Comparison of ENCODE assay signal across 8 mouse cellular contexts in the genomic region with DNA sequence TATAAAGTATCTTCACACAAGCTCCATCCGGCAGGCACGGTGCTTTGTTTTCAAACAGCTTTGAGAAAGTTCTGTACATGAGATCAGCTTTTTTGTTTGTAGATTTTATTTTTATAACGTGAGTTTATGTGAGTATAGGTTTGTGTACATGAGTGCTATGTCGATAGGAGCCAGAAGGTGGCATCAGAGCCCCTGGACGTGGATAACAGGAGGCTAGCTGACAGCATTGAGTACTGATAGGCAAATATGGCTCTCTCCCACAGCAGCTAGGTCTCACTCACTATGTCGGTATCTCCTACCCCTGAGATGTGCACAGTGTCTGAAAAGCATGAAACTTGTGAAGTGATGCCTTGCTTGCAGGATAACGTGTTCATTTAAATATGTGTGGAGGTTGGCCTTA. TPM values are rescaled to one million over a fixed set of nuclear protein-coding genes. Genes with fewer than 3 reads are reported as not detected.
DNase-seq lines count a peak whose midpoint lies in the region; ATAC-seq lines count a peak whose summit lies in the region.

No protein-coding gene starts in this region.

- whole genome bisulfite sequencing in forebrain, embryonic 10.5 days = 40% methylated on average over 7 of the region's 7 CpGs
- WGBS in forebrain, embryonic 12.5 days = 35% methylated on average over 7 of the region's 7 CpGs

- ATAC-seq in forebrain, embryonic 12.5 days (ENCODE audit: low FRiP score) = no peak

- no peak overlapping the region for H3K4me2 ChIP-seq in forebrain, embryonic 12.5 days

- no peak overlapping the region for H3K27ac ChIP-seq in forebrain, embryonic 10.5 days
- no peak overlapping the region for H3K27ac ChIP-seq in forebrain, embryonic 12.5 days

- H3K9ac ChIP-seq in forebrain, embryonic 12.5 days = no peak overlapping the region

- DNase-seq in forebrain, embryonic 10.5 days (ENCODE audit: extremely low spot score, low spot score) = peak; percentile 38
- peak; percentile 34 for DNase-seq in 3134 (ENCODE audit: extremely low read depth, insufficient read length, low spot score)
- DNase-seq in adrenal gland, adult (ENCODE audit: inconsistent age in 2 of 2, low spot score in 1 of 2) = peak; percentile 46 to 79
- peak; percentile 40 for DNase-seq in embryo, embryonic 9.5 days (ENCODE audit: extremely low spot score)
- peak; percentile 59 to 74 for DNase-seq in kidney, postnatal 25 days
- peak; percentile 63 for DNase-seq in lung, postnatal 10 days
- peak; percentile 42 for DNase-seq in right cerebral cortex, postnatal 4 days

- H3K27me3 ChIP-seq in forebrain, embryonic 10.5 days (ENCODE audit: poor library complexity, severe bottlenecking) = no peaks in the 10 kb centered on the region
- no peaks in the 10 kb centered on the region for H3K27me3 ChIP-seq in forebrain, embryonic 12.5 days

- no peaks in the 10 kb centered on the region for H3K9me3 ChIP-seq in forebrain, embryonic 10.5 days
- H3K9me3 ChIP-seq in forebrain, embryonic 12.5 days = no peaks in the 10 kb centered on the region

- peaks cover 28% of the 10 kb centered on the region for H3K36me3 ChIP-seq in forebrain, embryonic 10.5 days (replicated peaks)
- H3K36me3 ChIP-seq in forebrain, embryonic 12.5 days (replicated peaks) = peaks cover 10% of the 10 kb centered on the region; the same call in 1 of the 2 replicates

- peaks cover 26% of the 10 kb centered on the region for H3K4me1 ChIP-seq in forebrain, embryonic 10.5 days
- H3K4me1 ChIP-seq in forebrain, embryonic 12.5 days = peaks cover 14% of the 10 kb centered on the region

- no peak overlapping the region for H3K4me3 ChIP-seq in forebrain, embryonic 10.5 days
- H3K4me3 ChIP-seq in forebrain, embryonic 12.5 days (replicated peaks) = no peak overlapping the region

RNA-seq across cellular contexts. Expression of gene Plk4, which starts 1.3 kb away (rescaled TPM):
- polyA plus RNA-seq in forebrain, embryonic 10.5 days (2016; fragmentation: Nextera tagmentation; extraction: Ambion mirVana) = 89.3 and 90.2 TPM in 2 replicates
- 65.9 and 69.2 TPM in 2 replicates for polyA plus RNA-seq in forebrain, embryonic 12.5 days (2016; fragmentation: Nextera tagmentation; extraction: Ambion mirVana)

RNA-seq across cellular contexts. Expression of gene Mfsd8, which starts 48.2 kb away (rescaled TPM):
- polyA plus RNA-seq in forebrain, embryonic 10.5 days (2016; fragmentation: Nextera tagmentation; extraction: Ambion mirVana) = 6.0 and 6.1 TPM in 2 replicates
- polyA plus RNA-seq in forebrain, embryonic 12.5 days (2016; fragmentation: Nextera tagmentation; extraction: Ambion mirVana) = 10.5 and 11.7 TPM in 2 replicates

RNA-seq across cellular contexts. Expression of gene Abhd18, which starts 48.3 kb away (rescaled TPM):
- polyA plus RNA-seq in forebrain, embryonic 10.5 days (2016; fragmentation: Nextera tagmentation; extraction: Ambion mirVana) = 4.5 and 6.0 TPM in 2 replicates
- polyA plus RNA-seq in forebrain, embryonic 12.5 days (2016; fragmentation: Nextera tagmentation; extraction: Ambion mirVana) = 8.6 and 9.3 TPM in 2 replicates

RNA-seq across cellular contexts. Expression of gene Hspa4l, which starts 54.2 kb away (rescaled TPM):
- 49.6 and 58.9 TPM in 2 replicates for polyA plus RNA-seq in forebrain, embryonic 10.5 days (2016; fragmentation: Nextera tagmentation; extraction: Ambion mirVana)
- 58.6 and 64.7 TPM in 2 replicates for polyA plus RNA-seq in forebrain, embryonic 12.5 days (2016; fragmentation: Nextera tagmentation; extraction: Ambion mirVana)
